Mouse (Mus musculus) macrophage (primary cell): ENCODE data around the gene Rcor1. TPM values are rescaled to one million over a fixed set of nuclear protein-coding genes. Genes with fewer than 3 reads are reported as not detected.

Experiments
- H3K27ac ChIP-seq: fragments of 350-480 bp; formaldehyde crosslinking; 2 replicates; pipeline ENCODE4 v1.9.0; 2021
- H3K36me3 ChIP-seq: fragments of 350-480 bp; formaldehyde crosslinking; 2 replicates; pipeline ENCODE4 v1.9.0; 2021; ENCODE audit errors: inconsistent target
- H3K4me3 ChIP-seq: fragments of 350-480 bp; formaldehyde crosslinking; 2 replicates; pipeline ENCODE4 v1.9.0; 2021; ENCODE audit errors: inconsistent target
- H3K79me2 ChIP-seq: fragments of 350-480 bp; formaldehyde crosslinking; 2 replicates; pipeline ENCODE4 v1.9.0; 2021; ENCODE audit errors: inconsistent target
- WGBS: methylation state at CpG from one replicate; pipeline ENCODE4 v1.1.7; 2026; ENCODE audit warnings: inconsistent platforms; ENCODE audit not compliant: missing documents; 5-methylcytosine and 5-hydroxymethylcytosine counted together
- polyA plus RNA-seq: library from polyadenylated mRNA; stranded (reverse); fragments of 250-400 nt; gene quantifications from 3 replicates; pipeline ENCODE4 v1.2.4, GENCODE M21; 2018; ENCODE audit warnings: inconsistent platforms

The Rcor1 gene
- polyA plus RNA-seq, 1 experiment from 2014 or later: 22.6 TPM

- H3K79me2 ChIP-seq: no peaks in the 10 kb centered on the region
- H3K4me3 ChIP-seq: no peak overlapping the region
- no peak overlapping the region for H3K27ac ChIP-seq
- no peaks in the 10 kb centered on the region for H3K36me3 ChIP-seq
- 44% methylated on average over 14 of the region's 14 CpGs for WGBS
These were observed 31.7 kb upstream of the Rcor1 start for GRCm38 (mm10) chr12:111007134-111008103.

GRCm38 (mm10) chr12:111008500-111009490 is 30.4 kb upstream of the Rcor1 start:
- no peak overlapping the region for H3K4me3 ChIP-seq
- WGBS: 89% methylated on average over 11 of the region's 11 CpGs
- no peaks in the 10 kb centered on the region for H3K36me3 ChIP-seq
- H3K79me2 ChIP-seq: no peaks in the 10 kb centered on the region
- H3K27ac ChIP-seq: no peak overlapping the region

GRCm38 (mm10) chr12:111009615-111010257 is 29.4 kb upstream of the Rcor1 start:
- Histone ChIP-seq H3K27ac (no peak overlapping the region), H3K36me3 (no peaks in the 10 kb centered on the region), H3K79me2 (no peaks in the 10 kb centered on the region), H3K4me3 (no peak overlapping the region)
- WGBS: 85% methylated on average over 6 of the region's 6 CpGs

- no peaks in the 10 kb centered on the region for H3K36me3 ChIP-seq
- no peak overlapping the region for H3K4me3 ChIP-seq
- H3K27ac ChIP-seq: peak overlapping the region; percentile 67
- WGBS: 62% methylated on average over 3 of the region's 3 CpGs
- H3K79me2 ChIP-seq: no peaks in the 10 kb centered on the region
These were observed 22.3 kb upstream of the Rcor1 start for GRCm38 (mm10) chr12:111016807-111017206.

GRCm38 (mm10) chr12:111018068-111018467 is 21.1 kb upstream of the Rcor1 start:
- WGBS: 97% methylated on average over 11 of the region's 11 CpGs
- H3K27ac ChIP-seq: no peak overlapping the region
- H3K4me3 ChIP-seq: no peak overlapping the region
- H3K79me2 ChIP-seq: no peaks in the 10 kb centered on the region
- H3K36me3 ChIP-seq: no peaks in the 10 kb centered on the region

DNA sequence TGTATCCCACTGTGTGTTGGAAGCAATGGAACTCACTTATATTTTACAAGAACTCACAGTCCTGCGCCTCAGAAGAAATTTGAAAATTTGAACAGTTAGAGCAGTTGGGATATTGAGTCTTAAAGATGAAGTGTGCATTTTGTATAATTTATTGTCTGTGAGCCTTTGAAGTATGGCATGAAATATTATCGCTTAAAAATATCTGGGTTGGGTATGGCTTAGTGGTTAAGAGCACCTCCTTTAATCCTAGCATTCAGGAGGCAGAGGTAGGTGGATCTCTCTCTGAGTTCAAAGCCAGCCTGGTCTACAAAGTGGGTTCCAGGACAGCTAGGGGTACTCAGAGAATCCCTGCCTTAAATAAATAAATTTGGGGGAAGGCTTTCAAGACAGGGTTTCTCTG is 20.1 kb upstream of the Rcor1 start:
- Histone ChIP-seq H3K27ac (no peak overlapping the region), H3K79me2 (no peaks in the 10 kb centered on the region), H3K36me3 (no peaks in the 10 kb centered on the region), H3K4me3 (no peak overlapping the region)
- 100% methylated on average over 2 of the region's 2 CpGs for WGBS

DNA sequence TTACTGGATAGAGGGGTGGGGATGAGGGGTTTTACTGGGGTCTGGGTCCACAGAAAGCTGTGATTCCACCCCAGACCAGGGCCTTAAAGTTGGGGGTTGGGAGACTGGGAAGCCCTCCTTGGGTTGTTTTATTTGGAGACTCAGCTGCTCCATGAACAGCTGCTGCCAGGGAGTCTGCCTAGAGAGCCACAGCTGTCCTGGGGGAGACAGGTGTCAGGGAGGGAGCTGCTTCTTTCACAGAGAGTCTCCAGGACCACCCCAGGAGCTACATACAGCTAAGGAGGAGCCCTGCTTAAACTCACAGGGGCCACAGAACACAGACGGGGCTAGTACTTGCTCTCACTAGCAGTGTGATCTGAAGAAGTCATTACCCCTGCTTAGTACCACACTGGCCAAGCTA is 18.0 kb upstream of the Rcor1 start:
- Histone ChIP-seq H3K27ac (no peak overlapping the region), H3K79me2 (no peaks in the 10 kb centered on the region), H3K36me3 (no peaks in the 10 kb centered on the region), H3K4me3 (no peak overlapping the region)
- WGBS: 92% methylated on average over 1 of the region's 1 CpGs

DNA sequence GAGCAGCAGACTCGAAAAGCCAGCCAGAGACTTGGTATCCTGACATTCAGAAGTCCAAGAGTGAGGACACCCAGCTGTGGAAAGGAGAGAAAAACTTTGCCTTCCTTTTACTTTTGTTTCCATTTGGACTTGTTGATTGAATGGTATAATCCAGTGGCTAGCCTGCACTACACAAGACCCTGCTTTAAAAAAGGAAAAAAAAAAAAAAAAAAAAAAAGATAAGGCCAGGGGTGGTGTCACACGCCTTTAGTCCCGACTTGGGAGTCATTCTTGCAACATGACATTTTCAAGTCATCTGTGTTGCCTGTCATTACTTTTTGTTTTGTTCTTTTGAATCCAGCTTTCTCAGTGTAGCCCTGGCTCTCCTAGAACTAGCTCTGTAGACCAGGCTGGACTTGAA is 17.6 kb upstream of the Rcor1 start:
- Histone ChIP-seq H3K4me3 (no peak overlapping the region), H3K27ac (no peak overlapping the region), H3K79me2 (no peaks in the 10 kb centered on the region), H3K36me3 (no peaks in the 10 kb centered on the region)
- WGBS: 62% methylated on average over 3 of the region's 3 CpGs

GRCm38 (mm10) chr12:111028176-111029167 is 10.7 kb upstream of the Rcor1 start:
- 82% methylated on average over 19 of the region's 19 CpGs for WGBS
- Histone ChIP-seq H3K79me2 (no peaks in the 10 kb centered on the region), H3K4me3 (no peak overlapping the region), H3K27ac (no peak overlapping the region), H3K36me3 (no peaks in the 10 kb centered on the region)

DNA sequence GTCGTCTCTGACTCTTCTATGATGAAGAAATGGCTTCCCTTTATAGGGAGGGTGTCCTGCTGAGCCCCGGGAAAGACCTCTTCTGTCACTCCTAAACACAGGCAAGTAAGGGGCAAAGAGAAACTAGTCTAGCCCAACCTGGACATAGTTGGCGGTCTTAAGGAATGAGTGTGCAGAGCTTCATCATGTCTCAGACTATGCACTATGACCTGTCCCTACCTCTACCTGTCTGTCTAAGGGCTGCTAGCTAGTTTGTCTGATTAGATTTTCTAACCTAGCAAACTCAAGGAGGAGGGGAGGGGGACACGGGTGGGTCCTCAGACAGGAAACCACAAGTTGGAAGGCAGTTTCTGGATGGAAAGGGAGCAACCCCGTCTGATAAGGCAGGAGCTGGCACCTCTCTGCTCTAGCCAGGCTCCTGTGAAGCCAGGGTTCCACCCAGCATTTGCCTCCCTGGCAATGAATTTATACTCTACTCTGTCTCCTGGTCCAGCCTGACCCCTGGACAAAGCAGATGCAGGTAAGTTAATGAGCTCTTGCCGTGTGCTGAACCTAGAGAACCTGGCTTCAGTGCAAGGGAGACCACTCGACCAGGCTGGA is 9.8 kb upstream of the Rcor1 start:
- H3K27ac ChIP-seq: no peak overlapping the region
- no peaks in the 10 kb centered on the region for H3K79me2 ChIP-seq
- no peaks in the 10 kb centered on the region for H3K36me3 ChIP-seq
- no peak overlapping the region for H3K4me3 ChIP-seq
- 66% methylated on average over 7 of the region's 7 CpGs for WGBS

DNA sequence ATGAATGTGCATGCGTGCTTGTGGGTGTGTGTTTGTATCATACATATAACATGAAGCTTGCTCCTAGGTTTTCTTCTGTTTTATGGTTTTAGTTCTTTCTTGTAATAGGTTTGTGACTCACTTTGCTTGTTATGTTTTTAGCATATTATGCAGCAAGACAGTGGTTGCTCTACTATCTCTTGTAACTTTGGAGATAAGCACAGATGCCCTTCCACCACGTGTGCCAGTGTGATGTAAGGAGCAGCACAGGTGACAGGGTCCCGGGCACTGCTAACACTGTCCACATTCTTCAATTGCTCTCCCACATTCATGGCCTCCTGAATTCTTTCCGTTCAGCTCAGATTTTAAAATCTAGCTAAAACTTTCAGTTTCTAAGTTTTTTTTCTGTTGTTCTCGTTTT is 6.3 kb upstream of the Rcor1 start:
- H3K27ac ChIP-seq: no peak overlapping the region
- no peak overlapping the region for H3K4me3 ChIP-seq
- WGBS: 92% methylated on average over 5 of the region's 5 CpGs
- no peaks in the 10 kb centered on the region for H3K79me2 ChIP-seq
- H3K36me3 ChIP-seq: no peaks in the 10 kb centered on the region

- Histone ChIP-seq H3K36me3 (no peaks in the 10 kb centered on the region), H3K4me3 (peak overlapping the region; percentile 12; the same call in 1 of the 2 replicates), H3K79me2 (peaks cover 5% of the 10 kb centered on the region), H3K27ac (peak overlapping the region; percentile 54)
- 22% methylated on average over 12 of the region's 12 CpGs for WGBS
These were observed 3.8 kb upstream of the Rcor1 start for GRCm38 (mm10) chr12:111035182-111035824.
